Mouse (Mus musculus) MEL (cell line): ENCODE data around the gene Rps15. TPM values are rescaled to one million over a fixed set of nuclear protein-coding genes. Genes with fewer than 3 reads are reported as not detected.

ENCODE experiments used
- DNase-seq: peaks from one replicate; pipeline ENCODE4 v3.0.0; 2011; ENCODE audit warnings: low read depth, low spot score
- H3K27ac ChIP-seq: 2 replicates; pipeline ENCODE4 v1.5.1; 2012; ENCODE audit warnings: low read depth, mild to moderate bottlenecking, control low read depth, low read length, moderate library complexity; ENCODE audit not compliant: control insufficient read depth
- H3K27me3 ChIP-seq, 2 experiments: fragments of 150-350 bp in 1 of 2; sonication (generic) in 1 of 2; 2 replicates each; pipeline ENCODE4 v1.6.1; 2012; ENCODE audit warnings: low read length in 2 of 2, mild to moderate bottlenecking in 2 of 2, improper control_type of control experiment in 1 of 2, moderate library complexity in 1 of 2; ENCODE audit not compliant: insufficient read depth in 2 of 2, control insufficient read depth in 1 of 2
- H3K36me3 ChIP-seq, 2 experiments: 2 replicates each; pipeline ENCODE4 v1.6.1; 2012 to 2014; ENCODE audit warnings: low read length in 2 of 2, improper control_type of control experiment in 1 of 2, inconsistent platforms in 1 of 2, mild to moderate bottlenecking in 1 of 2; ENCODE audit not compliant: insufficient read depth in 2 of 2, control insufficient read depth in 1 of 2
- H3K4me1 ChIP-seq, 2 experiments: fragments of 150-350 bp in 1 of 2; sonication (generic) in 1 of 2; 2 replicates each; pipeline ENCODE4 v1.6.1; 2012; ENCODE audit warnings: low read length in 2 of 2, improper control_type of control experiment in 1 of 2, mild to moderate bottlenecking in 1 of 2; ENCODE audit not compliant: insufficient read depth in 2 of 2, control insufficient read depth in 1 of 2
- H3K4me3 ChIP-seq, 2 experiments: fragments of 150-350 bp in 1 of 2; sonication (generic) in 1 of 2; 2 replicates each; pipeline ENCODE4 v1.5.1; 2012; ENCODE audit warnings: low read depth in 2 of 2, low read length in 2 of 2, mild to moderate bottlenecking in 2 of 2, moderate library complexity in 2 of 2, control low read depth in 1 of 2, improper control_type of control experiment in 1 of 2; ENCODE audit not compliant: control insufficient read depth in 1 of 2, insufficient read depth in 1 of 2
- H3K79me2 ChIP-seq: 2 replicates; pipeline ENCODE4 v1.6.1; 2012; ENCODE audit warnings: mild to moderate bottlenecking, low read length, moderate library complexity; ENCODE audit not compliant: control insufficient read depth, poor library complexity, insufficient read depth
- H3K9ac ChIP-seq: 2 replicates; pipeline ENCODE4 v1.6.1; 2012; ENCODE audit warnings: low read depth, mild to moderate bottlenecking, control low read depth, low read length, moderate library complexity; ENCODE audit not compliant: control insufficient read depth, poor library complexity, severe bottlenecking
- H3K9me3 ChIP-seq: fragments of 150-350 bp; sonication (generic); replicated peaks from 2 replicates; pipeline ENCODE4 v1.6.1; 2012; ENCODE audit warnings: mild to moderate bottlenecking, low read length, improper control_type of control experiment, moderate library complexity; ENCODE audit not compliant: insufficient read depth
- BHLHE40 ChIP-seq: IDR thresholded peaks from 2 replicates; pipeline ENCODE4 v1.6.1; 2012; ENCODE audit warnings: low read depth, mild to moderate bottlenecking, inconsistent platforms, low read length, improper control_type of control experiment, borderline replicate concordance
- CTCF ChIP-seq, 3 experiments: IDR thresholded peaks in 2 of 3; conservative IDR thresholded peaks in 1 of 3; 2 replicates each; pipeline ENCODE4 v1.5.1; 2011 to 2012; ENCODE audit warnings: low read length in 3 of 3, low read depth in 2 of 3, mild to moderate bottlenecking in 2 of 3, improper control_type of control experiment in 1 of 3, inconsistent platforms in 1 of 3, mixed read lengths in 1 of 3, moderate library complexity in 1 of 3; ENCODE audit not compliant: control insufficient read depth in 1 of 3, insufficient read depth in 1 of 3, poor library complexity in 1 of 3, severe bottlenecking in 1 of 3
- E2F4 ChIP-seq: IDR thresholded peaks from 2 replicates; pipeline ENCODE4 v1.6.1; 2011; ENCODE audit warnings: low read depth, low read length, improper control_type of control experiment, borderline replicate concordance
- GABPA ChIP-seq: IDR thresholded peaks from 2 replicates; pipeline ENCODE4 v1.6.1; 2012; ENCODE audit warnings: low read depth, mild to moderate bottlenecking, inconsistent platforms, low read length, improper control_type of control experiment, moderate library complexity
- HCFC1 ChIP-seq: IDR thresholded peaks from 2 replicates; pipeline ENCODE4 v1.6.1; 2012; ENCODE audit warnings: low read depth, mild to moderate bottlenecking, inconsistent platforms, low read length, improper control_type of control experiment, moderate library complexity
- KAT2A ChIP-seq: conservative IDR thresholded peaks from 2 replicates; pipeline ENCODE4 v1.6.1; 2012; ENCODE audit warnings: low read depth, low read length, improper control_type of control experiment, inconsistent platforms
- MAFK ChIP-seq: IDR thresholded peaks from 2 replicates; pipeline ENCODE4 v1.6.1; 2011; ENCODE audit warnings: low read depth, mild to moderate bottlenecking, low read length, improper control_type of control experiment, borderline replicate concordance
- MAX ChIP-seq: IDR thresholded peaks from 2 replicates; pipeline ENCODE4 v1.6.1; 2011; ENCODE audit warnings: low read length, improper control_type of control experiment
- MAZ ChIP-seq: IDR thresholded peaks from 2 replicates; pipeline ENCODE4 v1.6.1; 2012; ENCODE audit warnings: low read depth, mild to moderate bottlenecking, inconsistent platforms, low read length, improper control_type of control experiment
- MXI1 ChIP-seq: IDR thresholded peaks from 2 replicates; pipeline ENCODE4 v1.6.1; 2011; ENCODE audit warnings: mild to moderate bottlenecking, low read depth, low read length, improper control_type of control experiment
- MYC ChIP-seq: IDR thresholded peaks from 2 replicates; pipeline ENCODE4 v1.6.1; 2011; ENCODE audit warnings: low read depth, mild to moderate bottlenecking, low read length, improper control_type of control experiment, moderate library complexity
- NELFE ChIP-seq: IDR thresholded peaks from 2 replicates; pipeline ENCODE4 v1.6.1; 2011; ENCODE audit warnings: low read depth, low read length, improper control_type of control experiment
- NRF1 ChIP-seq: IDR thresholded peaks from 2 replicates; pipeline ENCODE4 v1.6.1; 2014; ENCODE audit warnings: low read depth, mild to moderate bottlenecking, inconsistent platforms, low read length, improper control_type of control experiment, moderate library complexity; ENCODE audit not compliant: poor library complexity, insufficient read depth, severe bottlenecking
- RAD21 ChIP-seq: IDR thresholded peaks from 2 replicates; pipeline ENCODE4 v1.6.1; 2011; ENCODE audit warnings: mild to moderate bottlenecking, low read depth, low read length, improper control_type of control experiment
- SIN3A ChIP-seq: IDR thresholded peaks from 2 replicates; pipeline ENCODE4 v1.6.1; 2012; ENCODE audit warnings: low read length, improper control_type of control experiment, inconsistent platforms
- SMC3 ChIP-seq: IDR thresholded peaks from 2 replicates; pipeline ENCODE4 v1.6.1; 2011; ENCODE audit warnings: low read depth, low read length, improper control_type of control experiment
- TBP ChIP-seq: IDR thresholded peaks from 2 replicates; pipeline ENCODE4 v1.8.0; 2011; ENCODE audit warnings: low read depth, low read length, improper control_type of control experiment
- TCF12 ChIP-seq: IDR thresholded peaks from 2 replicates; pipeline ENCODE4 v1.6.1; 2014; ENCODE audit warnings: low read depth, mild to moderate bottlenecking, inconsistent platforms, low read length, improper control_type of control experiment, moderate library complexity
- UBTF ChIP-seq: IDR thresholded peaks from 2 replicates; pipeline ENCODE4 v1.6.1; 2012; ENCODE audit warnings: low read depth, mild to moderate bottlenecking, inconsistent platforms, low read length, improper control_type of control experiment, moderate library complexity, borderline replicate concordance; ENCODE audit not compliant: insufficient read depth
- USF1 ChIP-seq: IDR thresholded peaks from 2 replicates; pipeline ENCODE4 v1.6.1; 2014; ENCODE audit warnings: low read depth, mild to moderate bottlenecking, inconsistent platforms, low read length, improper control_type of control experiment, moderate library complexity
- ZC3H11A ChIP-seq: IDR thresholded peaks from 2 replicates; pipeline ENCODE4 v1.6.1; 2012; ENCODE audit warnings: low read depth, mild to moderate bottlenecking, inconsistent platforms, low read length, improper control_type of control experiment
- ZKSCAN1 ChIP-seq: IDR thresholded peaks from 2 replicates; pipeline ENCODE4 v1.6.1; 2012; ENCODE audit warnings: low read depth, mild to moderate bottlenecking, inconsistent platforms, low read length, improper control_type of control experiment, moderate library complexity
- polyA plus RNA-seq, 2 experiments: library from polyadenylated mRNA; stranded (reverse) in 1 of 2; unstranded in 1 of 2; fragments of >175 nt in 1 of 2; fragments of >200 nt in 1 of 2; gene quantifications; 2 replicates each; pipeline versions ENCODE4 v1.2.1 to v1.2.4; 2012; ENCODE audit warnings: low replicate concordance in 2 of 2, low read depth in 1 of 2; ENCODE audit not compliant: insufficient read length in 2 of 2, insufficient read depth in 1 of 2, missing spikeins in 1 of 2
- total RNA-seq: library from RNA; depleted of rRNA; stranded (reverse); fragments of 300-350 nt; gene quantifications from 2 replicates; pipeline ENCODE4 v1.2.3, GENCODE M21; 2012

Rps15 gene
- total and polyA plus RNA-seq, 3 experiments = 1,331 to 4,320 (median 3,905) TPM

DNA sequence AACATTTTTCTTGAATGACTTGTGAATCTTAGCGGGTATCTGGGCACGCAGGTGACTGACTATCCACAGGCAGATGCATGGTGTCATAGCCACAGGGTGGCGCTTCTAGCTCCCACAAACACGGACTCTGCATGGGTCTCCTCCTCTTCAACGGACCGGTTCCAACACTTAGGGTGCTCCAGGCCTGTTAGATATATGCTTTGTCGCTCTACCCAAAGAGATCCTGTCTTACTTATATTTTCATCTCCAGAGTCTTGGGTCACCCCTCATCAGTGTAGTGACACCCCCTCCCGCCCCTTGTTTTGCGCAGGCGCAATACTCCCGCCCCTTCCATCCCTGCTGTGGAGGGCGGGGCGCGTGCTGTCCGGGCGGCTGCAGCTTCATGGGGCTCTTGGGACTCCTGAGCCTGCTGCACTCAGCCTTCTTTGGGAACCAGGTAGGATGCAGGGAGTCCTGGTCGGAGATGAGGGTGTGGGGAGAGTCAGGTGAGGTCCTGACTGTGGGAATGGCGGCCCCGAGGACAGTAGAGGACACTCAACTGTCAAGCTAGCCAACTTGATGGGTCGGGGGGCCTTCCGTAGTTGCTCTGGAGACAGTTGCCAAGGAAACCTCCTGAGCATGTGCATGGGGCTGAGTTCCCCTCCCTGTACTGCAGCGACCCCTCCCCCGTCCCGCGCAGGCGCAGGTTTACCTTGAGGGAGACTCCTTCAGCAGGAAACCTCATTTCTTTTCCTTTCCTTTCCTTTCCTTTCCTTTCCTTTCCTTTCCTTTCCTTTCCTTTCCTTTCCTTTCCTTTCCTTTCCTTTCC is 3.6 kb downstream of the Rps15 start, which contains the start of gene Apc2:
Gene Apc2, plus strand, starts transcription at position 360 of the 808 bp plus-strand sequence.
- Histone ChIP-seq H3K4me3 (no peak within 1 kb of the TSS; a peak in 1 of 4 replicates), H3K9me3 (no peaks in the 10 kb centered on the region), H3K27me3 (no peaks in the 10 kb centered on the region), H3K36me3 (peaks cover 6 to 9% of the 10 kb centered on the region in 2 experiments; a peak in 3 of 4 replicates), H3K9ac (peak within 1 kb of the TSS; percentile 98; the same call in 1 of the 2 replicates), H3K4me1 (peaks cover 0 to 23% of the 10 kb centered on the region in 2 experiments; a peak in 2 of 4 replicates)
- peak; percentile 84 for DNase-seq
- TF ChIP-seq SMC3 (peak; percentile 81), USF1 (no peak), KAT2A (no peak), MYC (peak; percentile 50; the same call in 1 of the 2 replicates), RAD21 (peak; percentile 48), MAZ (0 out of 2 replicates have a peak, but pooled peaks have one; percentile 23), CTCF (IDR thresholded peaks at IDR 0.05 in 2 of 3, conservative IDR thresholded peaks at IDR 0.05 in 1 of 3; ENCODE audit: control insufficient read depth in 1 of 3, insufficient read depth in 1 of 3, low read depth in 2 of 3, low read length in 3 of 3, poor library complexity in 1 of 3, severe bottlenecking in 1 of 3) (peak; percentile 53 to 77 (median 76)), BHLHE40 (no peak), ZC3H11A (peak; percentile 37; the same call in 1 of the 2 replicates), SIN3A (peak; percentile 62; the same call in 1 of the 2 replicates), NRF1 (peak; percentile 53; the same call in 1 of the 2 replicates)
- TF ChIP-seq, all 39 proteins: peak for 8
- Histone ChIP-seq H3K79me2 (peaks cover 19% of the 10 kb centered on the region), H3K27ac (0 out of 2 replicates have a peak within 1 kb of the TSS, but pooled peaks have one; percentile 1)

- Histone ChIP-seq H3K27ac (no peak overlapping the region), H3K79me2 (peaks cover 19% of the 10 kb centered on the region), H3K9ac (no peak overlapping the region), H3K27me3 (no peaks in the 10 kb centered on the region), H3K9me3 (no peaks in the 10 kb centered on the region), H3K4me1 (peaks cover 0 to 21% of the 10 kb centered on the region in 2 experiments; a peak in 2 of 4 replicates), H3K4me3 (no peak overlapping the region), H3K36me3 (peaks cover 6 to 9% of the 10 kb centered on the region in 2 experiments; a peak in 3 of 4 replicates)
- TF ChIP-seq ZKSCAN1 = no peak
- TF ChIP-seq MAX = no peak
- TF ChIP-seq BHLHE40 = no peak
- TF ChIP-seq KAT2A = no peak
- TF ChIP-seq E2F4 = no peak
- TF ChIP-seq GABPA = no peak
- TF ChIP-seq UBTF = no peak
- no peak for TF ChIP-seq TCF12
- TF ChIP-seq MXI1 = no peak
- TF ChIP-seq HCFC1 = no peak
- no peak for TF ChIP-seq TBP
- no peak for TF ChIP-seq NELFE
- TF ChIP-seq MAFK = no peak
- DNase-seq = no peak
These were observed 4.6 kb downstream of the Rps15 start for GRCm38 (mm10) chr10:80296824-80297223.
